Mouse (Mus musculus) embryonic facial prominence, embryonic 11.5 days (tissue): ENCODE measurements at regions not wholly inside any gene's neighbourhood (a gene's known extent, or its start where the extent isn't known, plus 50 kb on each side); places are given as distances from the start of the nearest gene placed in this dataset.

ENCODE experiments used
- ATAC-seq: fragments of 200-750 bp; cut with Nextera tagmentation; replicated peaks from 2 replicates; pipeline ENCODE4 v1.8.0; 2017; ENCODE audit warnings: low read depth; ENCODE audit not compliant: insufficient number of reproducible peaks, low FRiP score, low TSS enrichment
- DNase-seq: peaks from one replicate; pipeline ENCODE4 v3.0.0-alpha.2; 2015; ENCODE audit warnings: low spot score
- H3K27ac ChIP-seq: fragments of 300-500 bp; sonication (generic); replicated peaks from 2 replicates; pipeline ENCODE4 v1.5.1; 2014; ENCODE audit warnings: mild to moderate bottlenecking, low read depth, low read length, control low read depth
- H3K27me3 ChIP-seq: fragments of 300-500 bp; sonication (generic); 2 replicates; pipeline ENCODE4 v1.6.1; 2014; ENCODE audit warnings: mild to moderate bottlenecking, low read length, moderate library complexity, mixed read lengths; ENCODE audit not compliant: control insufficient read depth, insufficient read depth
- H3K36me3 ChIP-seq: fragments of 300-500 bp; sonication (generic); replicated peaks from 2 replicates; pipeline ENCODE4 v1.6.1; 2014; ENCODE audit warnings: low read depth, mild to moderate bottlenecking, low read length, moderate library complexity, mixed read lengths; ENCODE audit not compliant: control insufficient read depth, insufficient read depth
- H3K4me1 ChIP-seq: fragments of 300-500 bp; sonication (generic); 2 replicates; pipeline ENCODE4 v1.6.1; 2014; ENCODE audit warnings: low read length, mixed read lengths; ENCODE audit not compliant: control insufficient read depth, insufficient read depth
- H3K4me2 ChIP-seq: fragments of 300-500 bp; sonication (generic); 2 replicates; pipeline ENCODE4 v1.6.1; 2014; ENCODE audit warnings: low read depth, mild to moderate bottlenecking, control low read depth, low read length, moderate library complexity
- H3K4me3 ChIP-seq: fragments of 300-500 bp; sonication (generic); 2 replicates; pipeline ENCODE4 v1.5.1; 2014; ENCODE audit warnings: low read depth, low read length, control low read depth
- H3K9ac ChIP-seq: fragments of 300-500 bp; sonication (generic); replicated peaks from 2 replicates; pipeline ENCODE4 v1.6.1; 2014; ENCODE audit warnings: mild to moderate bottlenecking, control low read depth, low read length
- H3K9me3 ChIP-seq: fragments of 300-500 bp; sonication (generic); replicated peaks from 2 replicates; pipeline ENCODE4 v1.6.1; 2016; ENCODE audit warnings: mild to moderate bottlenecking, low read length, inconsistent platforms, mixed read lengths; ENCODE audit not compliant: control insufficient read depth
- WGBS: fragments of 180-500 bp; shearing (Covaris S2); extraction: QIAGEN DNeasy Blood & Tissue Kit; methylation state at CpG from one replicate; pipeline ENCODE4 v1.1.7; 2014; 5-methylcytosine and 5-hydroxymethylcytosine counted together

- no peak for DNase-seq
- 78% methylated on average over 6 of the region's 6 CpGs for WGBS
Observed at GRCm38 (mm10) chr15:37061501-37061900, 53.9 kb upstream of the Zfp706 start.

GRCm38 (mm10) chr15:37060831-37061230, 53.3 kb upstream of the Zfp706 start:
- H3K4me2 ChIP-seq, result no peak overlapping the region
- H3K4me1 ChIP-seq, result no peaks in the 10 kb centered on the region
- no peaks in the 10 kb centered on the region for H3K36me3 ChIP-seq
- H3K9me3 ChIP-seq, result no peaks in the 10 kb centered on the region
- no peak overlapping the region for H3K9ac ChIP-seq
- H3K27me3 ChIP-seq, result no peaks in the 10 kb centered on the region
- ATAC-seq (no peak), DNase-seq (no peak)
- WGBS, result 91% methylated on average over 6 of the region's 6 CpGs
- no peak overlapping the region for H3K27ac ChIP-seq
- no peak overlapping the region for H3K4me3 ChIP-seq

More at GRCm38 (mm10) chr15:37061501-37061900, 53.9 kb upstream of the Zfp706 start:
- H3K27ac ChIP-seq, result no peak overlapping the region
- H3K27me3 ChIP-seq, result no peaks in the 10 kb centered on the region
- H3K4me1 ChIP-seq, result no peaks in the 10 kb centered on the region
- no peak overlapping the region for H3K9ac ChIP-seq
- no peak overlapping the region for H3K4me3 ChIP-seq
- ATAC-seq, result no peak
- no peaks in the 10 kb centered on the region for H3K36me3 ChIP-seq
- no peaks in the 10 kb centered on the region for H3K9me3 ChIP-seq
- no peak overlapping the region for H3K4me2 ChIP-seq
